Mouse (Mus musculus): ENCODE results near the gene Tut7.
"Not testable (repeated sequence)": the region's sequence is repeated elsewhere in the genome, so short reads cannot be mapped to it uniquely, and the experiment has no call there.

Tut7 gene

DNA sequence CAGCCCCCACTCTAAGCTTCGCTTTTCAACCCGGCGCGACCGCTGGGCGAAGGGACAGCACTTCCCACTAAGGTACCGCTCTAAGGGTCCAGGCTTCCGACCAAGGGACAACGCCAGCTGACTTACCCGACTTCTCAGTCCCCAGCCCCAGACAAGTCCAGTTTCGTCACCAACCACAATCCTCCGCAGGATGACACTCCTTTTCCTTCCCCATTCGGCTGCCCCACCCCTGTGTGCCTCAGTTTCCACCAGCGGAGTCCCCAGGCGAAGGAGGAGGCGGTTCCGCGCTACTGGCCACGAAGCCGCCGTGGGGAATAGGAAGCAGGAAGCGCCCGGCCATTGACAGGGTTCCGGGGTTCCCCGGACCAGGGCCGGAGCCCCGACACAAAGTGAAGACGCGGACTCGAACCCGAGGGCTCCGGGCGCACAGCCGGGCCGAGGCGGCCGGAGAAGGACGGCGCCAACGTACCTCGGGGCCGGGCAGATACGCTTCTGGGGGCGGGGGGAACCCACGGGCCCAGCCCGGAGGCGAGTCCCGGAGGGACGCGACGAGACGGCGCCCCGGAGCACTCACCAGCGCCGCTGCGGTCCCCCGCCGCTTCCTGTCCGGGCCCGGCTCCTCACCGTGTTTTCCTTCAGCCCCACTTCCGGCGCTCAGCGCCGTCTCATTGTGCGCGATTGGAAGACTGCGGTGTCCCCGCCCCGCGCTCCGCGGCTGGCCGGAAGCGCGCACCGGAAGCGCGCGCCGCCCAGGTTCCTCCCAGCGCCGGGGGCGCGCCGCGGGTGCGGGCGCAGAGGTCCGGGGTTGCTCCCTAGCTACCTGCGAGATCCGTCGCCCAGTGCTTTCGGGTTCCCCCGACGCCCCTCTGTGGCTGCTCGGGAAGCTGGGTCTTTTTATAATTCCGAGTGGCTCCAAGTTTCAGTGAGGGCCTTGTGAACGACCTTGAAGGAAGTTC is at the start of gene Tut7:
Tut7 (minus strand) TSS at position 641 of the 956 bp plus-strand sequence.
- peak; percentile 95 for ATAC-seq (ENCODE audit: insufficient number of reproducible peaks, low FRiP score, low TSS enrichment)

DNA sequence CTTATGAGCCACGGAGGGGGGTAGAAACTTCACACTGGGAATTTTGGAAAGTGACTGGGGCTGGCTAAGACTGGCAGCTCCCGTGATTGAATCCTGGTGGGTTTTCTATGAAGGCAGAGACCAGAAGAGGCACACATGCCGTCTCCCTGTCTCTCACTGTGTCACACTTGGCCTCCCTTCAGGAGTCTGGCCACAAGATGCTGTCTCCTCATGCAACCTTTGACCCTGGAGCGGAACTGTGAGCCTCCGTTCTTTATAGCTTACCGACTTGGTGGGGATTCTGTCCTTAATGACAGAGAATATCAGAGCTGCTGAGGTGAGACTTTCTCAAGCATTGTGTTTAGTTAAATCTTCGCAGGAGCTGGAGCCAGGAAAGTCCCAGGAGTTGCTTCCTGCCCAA is 49.5 kb upstream of the Tut7 start:
- ATAC-seq (ENCODE audit: insufficient number of reproducible peaks, low FRiP score, low TSS enrichment): no peak

DNA sequence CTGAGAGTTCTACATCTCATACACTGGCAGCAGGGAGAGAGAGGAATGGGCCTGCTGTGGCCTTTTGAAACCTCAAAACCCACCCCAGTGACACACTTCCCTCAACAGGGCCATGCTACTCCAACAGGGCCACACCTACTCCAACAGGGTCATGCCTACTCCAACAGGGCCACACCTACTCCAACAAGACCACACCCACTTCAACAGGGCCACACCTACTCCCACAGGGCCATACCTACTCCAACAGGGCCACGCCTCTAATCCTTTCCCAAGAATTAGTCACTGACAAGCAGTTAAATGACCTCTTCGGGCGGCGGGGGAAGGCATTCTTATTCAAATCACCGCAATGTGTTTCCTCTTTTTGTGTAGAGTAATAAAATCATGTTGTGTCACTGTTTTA is 47.1 kb upstream of the Tut7 start:
- no peak for ATAC-seq (ENCODE audit: insufficient number of reproducible peaks, low FRiP score, low TSS enrichment)

DNA sequence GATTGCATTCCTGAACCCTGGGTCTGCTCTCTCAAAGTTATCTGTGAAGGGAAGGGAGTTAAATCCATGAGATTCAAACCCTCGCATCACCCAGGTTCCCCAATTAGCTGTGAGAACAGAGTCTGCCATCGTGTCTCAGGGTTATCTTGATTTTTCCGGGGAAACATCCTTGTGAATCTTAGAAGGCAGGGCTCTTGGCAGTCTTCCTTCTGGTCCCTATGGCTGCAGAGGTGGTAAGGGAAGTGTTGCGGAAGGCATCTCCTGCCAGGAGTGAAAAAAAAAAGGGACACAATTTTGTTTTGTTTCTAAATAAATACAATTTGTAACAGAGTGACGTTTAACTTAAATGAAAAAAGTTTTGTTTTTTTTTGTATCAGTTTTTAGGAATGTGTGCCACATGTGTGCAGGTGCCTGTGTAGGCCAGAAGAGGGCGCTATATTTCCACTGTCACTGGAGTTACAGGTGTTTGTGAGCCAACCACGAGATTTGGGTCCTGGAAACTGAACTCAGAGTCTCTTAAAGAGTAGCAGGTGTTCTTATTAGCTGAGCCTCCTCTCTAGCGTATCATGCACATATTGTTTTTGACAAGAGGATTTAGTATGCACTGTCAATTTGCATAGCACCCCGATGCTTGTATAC is 45.2 kb upstream of the Tut7 start:
- ATAC-seq (ENCODE audit: insufficient number of reproducible peaks, low FRiP score, low TSS enrichment): no peak

DNA sequence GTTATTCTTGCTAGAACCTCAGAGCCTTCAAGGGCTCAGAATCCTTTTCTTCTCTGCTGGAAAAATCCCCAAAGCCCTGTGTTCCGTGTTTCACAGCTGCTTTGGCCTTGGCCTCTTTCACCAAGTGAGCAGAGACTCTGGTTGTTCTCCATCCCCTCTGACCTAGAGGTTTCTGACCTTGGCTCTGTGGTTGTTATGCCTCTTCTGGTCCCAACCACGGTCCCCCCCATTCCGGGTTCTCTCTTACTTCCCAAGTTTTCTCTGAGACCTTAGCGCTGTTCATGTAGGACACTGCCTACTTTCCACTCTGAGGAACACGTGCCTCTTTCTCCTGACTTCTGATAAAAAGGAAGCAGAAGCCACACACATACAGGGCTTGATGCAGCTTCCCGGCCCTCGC is 44.2 kb upstream of the Tut7 start:
- ATAC-seq (ENCODE audit: insufficient number of reproducible peaks, low FRiP score, low TSS enrichment): no peak

DNA sequence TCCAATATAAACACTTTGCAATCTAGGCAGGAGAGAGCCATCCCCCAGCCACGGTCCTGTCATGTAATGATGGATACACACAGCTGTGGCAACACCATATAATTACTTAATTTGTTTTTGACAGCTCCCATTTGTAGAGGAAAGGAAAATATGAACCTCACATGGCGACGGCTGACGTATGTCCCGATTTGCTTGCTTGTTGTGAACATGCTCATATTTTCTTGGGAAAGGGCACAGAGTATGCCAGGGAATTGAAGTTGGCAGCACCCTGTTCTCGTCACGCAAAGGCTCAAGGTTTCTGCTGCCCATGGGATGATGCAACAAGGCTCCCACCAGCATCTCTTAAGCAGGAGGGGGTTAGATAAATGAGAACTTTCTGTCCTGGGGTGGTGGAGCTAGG is 36.6 kb upstream of the Tut7 start:
- ATAC-seq (ENCODE audit: insufficient number of reproducible peaks, low FRiP score, low TSS enrichment): no peak

DNA sequence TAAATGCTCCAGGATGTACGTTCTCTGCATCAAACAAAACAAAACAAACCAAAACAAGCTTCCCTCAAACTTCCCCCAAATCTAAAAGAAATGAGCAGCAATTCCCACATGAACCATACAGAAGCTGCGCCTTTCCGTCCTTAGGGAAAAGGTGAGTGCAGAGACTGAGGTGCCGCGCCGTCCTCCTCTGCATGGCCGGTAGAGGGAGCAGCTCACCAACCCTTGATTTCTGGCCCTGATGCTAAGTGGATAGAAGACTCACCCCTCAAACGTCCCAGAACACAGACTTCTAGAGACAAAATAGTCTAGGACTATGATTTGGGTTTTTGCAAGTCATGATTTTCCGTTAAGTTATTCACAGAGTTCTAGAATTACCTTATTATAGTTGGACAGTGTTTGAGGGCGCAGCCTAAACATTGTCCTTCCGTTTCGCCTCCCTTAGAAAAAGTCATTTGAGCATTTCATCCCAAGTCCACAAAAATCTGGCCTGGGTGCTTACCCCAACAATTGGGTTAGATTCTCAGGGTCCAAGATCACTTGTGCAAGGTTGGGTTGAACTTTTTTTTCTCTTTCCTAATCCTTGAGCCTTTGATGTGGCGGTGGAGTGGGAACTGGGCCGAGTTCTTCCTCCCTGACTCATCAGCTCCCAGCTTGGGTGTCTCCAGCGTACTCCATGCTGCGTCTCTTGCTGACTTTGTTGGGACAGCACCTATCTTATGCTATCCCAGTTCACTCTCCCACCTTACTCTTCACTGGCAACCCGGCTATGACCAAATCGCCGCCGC is 33.5 kb upstream of the Tut7 start:
- ATAC-seq (ENCODE audit: insufficient number of reproducible peaks, low FRiP score, low TSS enrichment): 0 out of 2 replicates have a peak, but pooled peaks have one; percentile 74

DNA sequence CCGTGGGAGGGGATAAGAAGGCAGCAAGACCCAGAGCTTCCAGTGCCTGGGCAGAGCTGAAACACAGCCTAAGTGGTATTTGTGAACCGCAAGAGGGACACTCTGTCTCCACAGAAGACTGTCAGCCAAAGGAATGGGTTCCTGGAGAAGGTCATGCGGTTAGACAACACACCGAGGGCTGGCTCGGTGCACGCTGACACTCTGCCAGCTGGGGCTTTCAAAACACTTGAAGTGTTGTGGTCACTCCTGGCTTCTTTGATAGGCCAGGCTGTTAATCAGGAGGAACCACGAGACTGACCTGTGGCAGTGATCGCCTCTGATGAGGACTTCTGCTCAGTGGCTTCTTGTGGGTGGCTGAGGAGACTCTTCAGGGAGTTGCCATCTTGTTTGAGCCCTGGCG is 30.5 kb upstream of the Tut7 start:
- no peak for ATAC-seq (ENCODE audit: insufficient number of reproducible peaks, low FRiP score, low TSS enrichment)

DNA sequence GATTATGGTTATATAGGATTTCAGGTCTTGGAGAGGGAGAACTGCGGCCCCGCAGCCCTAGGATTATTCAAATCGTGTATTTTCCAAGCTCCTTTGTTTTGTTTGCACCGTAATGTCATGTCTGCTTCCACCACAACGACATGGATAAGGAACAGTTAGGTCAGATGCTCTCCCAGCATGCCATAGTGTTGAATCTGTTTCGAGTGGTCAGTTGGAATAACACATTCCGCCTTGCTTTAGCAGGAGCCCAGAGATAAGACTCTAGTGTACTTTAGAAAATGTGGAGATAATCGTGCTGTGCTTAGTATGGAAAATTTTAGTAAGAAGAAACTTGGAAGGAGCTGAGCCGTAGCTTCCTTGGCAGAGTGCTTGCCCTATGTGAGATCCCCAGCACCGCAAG is 27.4 kb upstream of the Tut7 start:
- ATAC-seq (ENCODE audit: insufficient number of reproducible peaks, low FRiP score, low TSS enrichment): no peak

DNA sequence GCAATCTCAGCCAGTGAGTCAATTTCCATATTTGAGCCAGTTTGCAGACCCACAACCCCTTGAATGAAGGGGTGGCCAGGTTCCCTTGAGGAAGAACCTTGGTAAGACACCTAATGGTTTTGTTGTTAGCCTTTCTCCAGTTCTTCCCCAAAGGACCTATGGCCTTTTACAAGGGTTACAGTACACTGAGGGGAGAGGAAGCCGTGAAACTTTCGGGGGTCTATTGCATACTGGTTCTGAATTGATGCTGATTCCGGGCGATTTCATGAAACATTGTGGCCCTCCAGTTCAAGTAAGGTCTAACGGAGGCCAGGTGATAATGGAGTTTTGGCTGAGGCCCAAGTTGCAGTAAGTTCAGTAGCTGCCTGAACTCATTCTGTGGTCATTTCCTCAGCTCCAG is 21.7 kb upstream of the Tut7 start:
- no peak for ATAC-seq (ENCODE audit: insufficient number of reproducible peaks, low FRiP score, low TSS enrichment)

DNA sequence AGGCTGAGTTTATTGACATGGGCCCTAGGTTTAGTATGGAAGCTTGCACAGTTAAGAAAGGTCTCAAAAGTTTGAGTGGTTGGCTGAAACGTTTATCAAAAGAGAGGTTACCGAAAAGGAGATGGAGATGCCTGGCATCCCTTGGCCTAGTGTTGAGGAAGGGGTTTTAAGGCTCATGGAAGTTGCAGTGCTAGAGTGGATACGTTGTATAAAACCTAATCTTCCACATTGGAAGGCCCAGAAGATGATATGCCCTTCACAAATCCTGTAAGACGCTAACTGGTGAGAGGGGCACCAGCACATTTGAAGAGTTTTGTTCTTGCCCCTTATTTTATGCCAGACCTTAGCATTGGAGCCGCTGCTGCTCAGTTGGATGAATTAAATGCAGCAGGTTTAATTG is 21.0 kb upstream of the Tut7 start:
- ATAC-seq (ENCODE audit: insufficient number of reproducible peaks, low FRiP score, low TSS enrichment): no peak

DNA sequence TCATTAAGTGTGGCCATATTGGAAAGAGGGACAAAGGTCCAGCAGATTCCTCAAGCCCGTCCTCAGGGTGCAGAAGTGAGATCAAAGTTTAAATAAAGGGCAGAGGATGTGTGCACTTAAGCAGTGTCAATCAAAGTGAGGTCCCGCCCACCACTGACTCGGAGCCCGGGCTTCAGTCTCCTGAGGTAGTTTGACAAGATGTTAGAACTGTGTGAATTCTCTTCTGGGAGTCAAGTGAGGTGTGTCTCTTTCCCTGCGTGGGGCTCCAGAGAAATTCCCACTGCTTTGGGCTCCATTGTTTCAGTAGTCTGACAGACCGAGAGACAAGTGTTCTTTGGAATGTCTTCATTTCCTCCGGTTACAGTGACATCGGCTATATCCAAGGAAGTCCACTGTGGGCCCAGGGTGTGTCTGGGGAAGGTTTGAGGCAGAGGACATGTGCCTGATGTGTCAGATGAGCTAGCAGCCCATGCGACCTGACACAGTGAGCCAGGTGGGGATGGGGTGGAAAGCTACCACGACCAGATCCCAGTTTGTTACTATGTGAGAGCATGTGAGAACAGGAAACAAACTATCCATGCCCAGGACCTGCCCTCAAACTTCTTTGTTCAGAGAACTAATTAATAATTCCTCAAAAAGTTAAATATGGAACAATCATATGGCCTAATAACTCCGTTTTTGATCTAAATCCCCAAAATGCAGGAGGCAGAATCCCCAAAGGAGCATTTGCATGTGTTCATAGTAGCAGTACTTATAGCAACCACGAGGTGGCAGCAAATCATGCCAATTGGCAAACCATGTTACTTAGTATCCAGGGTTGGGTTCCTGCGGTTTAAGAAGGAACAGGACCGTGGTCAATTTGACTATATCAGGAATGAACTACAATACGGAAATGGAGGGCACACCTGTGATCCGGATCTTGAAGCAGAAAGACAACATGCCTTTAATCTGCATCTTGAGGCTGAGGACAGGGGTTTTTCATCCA is 19.6 kb upstream of the Tut7 start:
- ATAC-seq (ENCODE audit: insufficient number of reproducible peaks, low FRiP score, low TSS enrichment): peak; percentile 40; the same call in 1 of the 2 replicates

DNA sequence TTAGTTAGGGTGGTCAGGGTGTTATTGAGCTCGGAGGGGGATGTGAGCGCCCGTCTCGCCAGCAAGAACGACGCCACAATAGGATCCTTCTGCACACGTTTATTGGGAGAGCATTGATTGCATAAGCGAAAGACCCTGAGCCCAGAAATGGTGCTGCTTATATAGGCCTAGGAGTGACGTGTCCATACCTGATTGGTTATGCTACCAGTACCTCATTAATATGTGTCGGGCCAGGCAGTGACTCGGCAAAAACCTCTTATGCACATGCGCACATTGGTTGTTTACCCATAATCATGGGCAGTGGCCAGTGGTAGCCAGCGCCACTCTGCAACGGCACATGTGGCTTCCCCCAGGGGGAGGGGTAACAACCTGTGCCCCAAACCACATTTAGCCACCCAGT is 18.8 kb upstream of the Tut7 start:
- ATAC-seq (ENCODE audit: insufficient number of reproducible peaks, low FRiP score, low TSS enrichment): not testable (repeated sequence)

DNA sequence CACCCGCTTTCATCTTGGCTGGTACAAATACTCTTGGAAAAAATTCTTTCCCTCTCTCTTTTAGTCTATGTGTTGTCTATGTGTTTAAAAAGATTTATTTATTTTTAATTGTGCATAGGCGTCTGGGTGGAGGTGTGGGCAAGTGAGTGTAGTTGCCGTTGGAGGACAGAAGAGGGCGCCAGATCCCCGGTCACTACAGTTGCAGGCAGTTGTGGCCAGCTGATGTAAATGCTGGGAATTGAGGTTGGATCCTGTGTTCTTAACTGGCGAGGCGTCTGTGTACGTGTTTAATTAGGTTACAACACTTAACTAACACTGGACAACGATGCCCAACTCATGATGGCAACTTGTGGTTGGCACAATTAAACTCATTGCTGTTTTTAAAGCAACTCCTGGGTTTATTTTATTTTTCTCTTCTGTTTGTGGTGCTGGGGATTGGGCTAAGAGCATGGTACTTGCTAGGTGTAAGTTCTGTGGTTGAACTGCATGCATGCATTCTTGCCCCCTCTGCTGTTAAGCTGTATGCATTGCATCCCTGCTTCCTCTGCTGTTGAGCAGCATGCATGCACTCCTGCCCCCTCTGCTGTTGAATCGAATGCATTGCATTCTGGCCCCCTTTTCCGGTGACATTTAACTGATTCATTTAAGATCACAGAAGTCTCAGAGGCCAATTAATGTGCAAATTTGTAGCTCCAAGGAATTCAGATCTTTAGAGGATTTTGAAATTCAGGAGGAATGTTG is 17.7 kb upstream of the Tut7 start:
- peak; percentile 39; the same call in 1 of the 2 replicates for ATAC-seq (ENCODE audit: insufficient number of reproducible peaks, low FRiP score, low TSS enrichment)

DNA sequence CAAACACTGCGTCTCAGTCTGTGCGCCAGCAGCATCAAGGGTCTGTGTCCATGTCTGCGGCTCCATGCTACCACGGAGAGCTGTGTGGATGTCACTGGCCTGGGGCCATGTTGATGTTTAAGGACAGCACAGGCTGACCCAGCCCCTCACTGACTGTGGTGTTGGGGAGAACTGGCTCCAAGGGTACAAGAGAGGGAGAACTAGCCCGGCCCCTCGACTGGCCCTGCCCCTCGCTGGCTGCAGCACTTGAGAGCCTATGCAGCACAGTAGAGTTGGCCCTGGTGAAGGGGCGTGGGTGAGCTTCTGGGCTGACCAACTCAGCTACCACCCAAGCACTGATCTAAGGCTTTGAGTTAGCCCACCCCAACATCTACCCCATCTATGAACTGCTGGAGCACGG is 16.4 kb upstream of the Tut7 start:
- no peak for ATAC-seq (ENCODE audit: insufficient number of reproducible peaks, low FRiP score, low TSS enrichment)

DNA sequence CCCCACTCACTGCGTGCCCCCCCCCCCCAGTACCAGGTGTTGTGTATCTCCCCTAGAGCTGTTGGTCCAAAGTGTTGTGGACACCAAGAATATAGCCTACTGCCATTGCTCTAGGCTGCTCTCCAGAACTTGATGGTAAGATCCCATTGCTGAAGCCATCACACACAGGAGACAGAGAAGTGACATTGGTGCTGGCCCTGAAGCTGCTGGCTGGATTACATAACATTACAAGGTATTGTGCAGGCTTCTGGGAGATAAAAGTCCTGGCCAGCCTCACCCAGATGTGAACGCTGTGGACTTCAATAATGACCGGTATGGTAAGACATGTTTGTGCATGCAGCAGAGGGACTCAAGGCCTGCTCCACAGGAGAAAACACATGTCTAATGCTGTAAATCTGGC is 15.5 kb upstream of the Tut7 start:
- ATAC-seq (ENCODE audit: insufficient number of reproducible peaks, low FRiP score, low TSS enrichment): no peak

DNA sequence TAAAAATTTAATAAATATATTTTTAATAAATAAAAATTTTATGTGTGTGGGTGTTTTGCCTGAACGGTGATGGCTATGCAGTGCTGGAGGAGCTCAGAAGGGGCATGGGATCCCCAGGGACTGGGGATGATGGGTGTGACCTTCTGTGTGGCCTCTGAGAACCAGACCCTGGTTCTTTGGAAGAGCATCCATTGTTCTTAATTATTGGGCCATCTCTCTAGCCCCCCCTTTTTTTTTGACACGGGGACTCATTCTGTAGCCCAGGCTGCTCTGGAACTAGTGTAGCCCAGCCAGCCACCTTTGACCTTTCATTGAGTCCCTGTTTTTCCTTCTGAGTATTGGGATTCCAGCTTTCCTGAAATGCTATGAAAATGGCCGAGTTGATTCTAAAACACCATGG is 13.9 kb upstream of the Tut7 start:
- no peak for ATAC-seq (ENCODE audit: insufficient number of reproducible peaks, low FRiP score, low TSS enrichment)

DNA sequence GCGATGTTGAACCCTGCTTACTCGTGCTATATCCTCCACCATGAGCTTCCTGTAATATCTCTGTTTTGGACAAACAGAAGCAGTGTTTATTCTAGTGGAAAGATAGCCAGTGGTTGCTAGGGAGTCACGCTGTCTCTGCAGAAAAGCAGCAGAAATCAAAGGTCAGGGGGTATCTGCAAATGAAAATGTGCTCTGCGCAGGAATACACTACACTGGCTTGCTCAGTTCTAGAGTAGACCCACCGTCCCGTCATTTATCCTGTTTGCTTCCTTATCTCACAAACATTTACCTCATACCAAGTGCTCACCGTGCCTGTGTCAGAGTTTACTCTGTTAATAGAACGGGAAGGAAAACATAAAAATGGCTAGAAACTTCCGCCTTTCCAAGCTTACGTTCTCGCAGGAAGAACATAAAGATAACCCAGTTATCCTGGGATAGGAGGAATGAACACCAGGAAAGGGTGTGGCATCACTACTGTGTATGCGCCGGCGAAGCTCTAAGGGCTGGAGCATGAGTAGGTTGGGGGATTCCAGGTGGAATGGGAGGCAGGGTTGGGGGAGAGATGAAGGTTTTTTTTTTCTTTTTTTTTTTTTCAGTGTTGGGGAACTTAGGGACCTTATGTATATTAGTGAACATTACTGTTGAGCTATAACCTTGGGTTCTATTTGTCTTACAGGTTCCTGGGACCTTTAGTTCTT is 13.3 kb upstream of the Tut7 start:
- ATAC-seq (ENCODE audit: insufficient number of reproducible peaks, low FRiP score, low TSS enrichment): no peak
